Mouse (Mus musculus) kidney, postnatal 0 days (tissue): ENCODE measurements around the gene Olfr206. TPM values are rescaled to one million over a fixed set of nuclear protein-coding genes. Genes with fewer than 3 reads are reported as not detected.
"Not testable (repeated sequence)": the region's sequence is repeated elsewhere in the genome, so short reads cannot be mapped to it uniquely, and the experiment has no call there.

ENCODE experiments used
- ATAC-seq: fragments of 200-750 bp; cut with Nextera tagmentation; replicated peaks from 2 replicates; pipeline ENCODE4 v1.8.0; 2017; ENCODE audit warnings: low read depth, moderate number of reproducible peaks, moderate TSS enrichment, moderate library complexity; ENCODE audit not compliant: low FRiP score
- DNase-seq: peaks from one replicate; pipeline ENCODE4 v3.0.0-alpha.2; 2016; ENCODE audit warnings: low spot score
- H3K27ac ChIP-seq: fragments of 300-500 bp; sonication (generic); 2 replicates; pipeline ENCODE4 v1.5.1; 2014; ENCODE audit warnings: mild to moderate bottlenecking
- H3K27me3 ChIP-seq: fragments of 300-500 bp; sonication (generic); 2 replicates; pipeline ENCODE4 v1.6.1; 2014; ENCODE audit warnings: low read length, mixed read lengths; ENCODE audit not compliant: insufficient read depth
- H3K36me3 ChIP-seq: fragments of 300-500 bp; sonication (generic); 2 replicates; pipeline ENCODE4 v1.6.1; 2014; ENCODE audit warnings: low read length, mixed read lengths; ENCODE audit not compliant: insufficient read depth
- H3K4me1 ChIP-seq: fragments of 300-500 bp; sonication (generic); replicated peaks from 2 replicates; pipeline ENCODE4 v1.6.1; 2014; ENCODE audit warnings: antibody characterized with exemption, low read length, mixed read lengths; ENCODE audit not compliant: insufficient read depth
- H3K4me2 ChIP-seq: fragments of 300-500 bp; sonication (generic); 2 replicates; pipeline ENCODE4 v1.6.1; 2014; ENCODE audit warnings: mild to moderate bottlenecking, low read length, moderate library complexity, mixed read lengths
- H3K4me3 ChIP-seq: fragments of 300-500 bp; sonication (generic); replicated peaks from 2 replicates; pipeline ENCODE4 v1.5.1; 2014; ENCODE audit warnings: low read depth, low read length
- H3K9ac ChIP-seq: fragments of 300-500 bp; sonication (generic); 2 replicates; pipeline ENCODE4 v1.6.1; 2014; ENCODE audit warnings: low read depth, low read length
- H3K9me3 ChIP-seq: fragments of 300-500 bp; sonication (generic); replicated peaks from 2 replicates; pipeline ENCODE4 v1.6.1; 2016; ENCODE audit warnings: low read length, inconsistent platforms, mixed read lengths
- CTCF ChIP-seq: IDR thresholded peaks from 2 replicates; pipeline ENCODE4 v1.5.1; 2016; ENCODE audit warnings: antibody characterized with exemption, low read depth, mild to moderate bottlenecking, moderate library complexity
- whole genome bisulfite sequencing: fragments of 180-500 bp; shearing (Covaris S2); extraction: QIAGEN DNeasy Blood & Tissue Kit; methylation state at CpG from one replicate; pipeline ENCODE4 v1.1.7; 2014; 5-methylcytosine and 5-hydroxymethylcytosine counted together
- polyA plus RNA-seq: library from polyadenylated mRNA; unstranded; fragments of >200 nt; fragmentation: Nextera tagmentation; extraction: Ambion mirVana; gene quantifications from 2 replicates; pipeline ENCODE4 v1.2.1, GENCODE M21; 2015

Gene Olfr206
- polyA plus RNA-seq = not detected in 2 replicates

- no peak for ATAC-seq
- no peak within 1 kb of the TSS for H3K9ac ChIP-seq
- H3K4me2 ChIP-seq = no peak within 1 kb of the TSS
- no peak for DNase-seq
- no peak within 1 kb of the TSS for H3K4me3 ChIP-seq
- no peaks in the 10 kb centered on the region for H3K4me1 ChIP-seq
- H3K9me3 ChIP-seq = no peaks in the 10 kb centered on the region
- TF ChIP-seq CTCF = no peak
- no peak within 1 kb of the TSS for H3K27ac ChIP-seq
- no peaks in the 10 kb centered on the region for H3K27me3 ChIP-seq
- no peaks in the 10 kb centered on the region for H3K36me3 ChIP-seq
- WGBS = 75% methylated on average over 1 of the region's 1 CpGs
Observed at GRCm38 (mm10) chr16:59349146-59349545, at the start of gene Olfr206. Gene Olfr206 (minus strand): TSS chr16:59349246.

- Histone ChIP-seq H3K4me2 (no peak overlapping the region), H3K9me3 (no peaks in the 10 kb centered on the region), H3K36me3 (no peaks in the 10 kb centered on the region), H3K4me1 (no peaks in the 10 kb centered on the region), H3K27me3 (no peaks in the 10 kb centered on the region), H3K9ac (no peak overlapping the region), H3K27ac (no peak overlapping the region), H3K4me3 (no peak overlapping the region)
- TF ChIP-seq CTCF = no peak
- ATAC-seq (no peak), DNase-seq (no peak)
- WGBS = 71% methylated on average over 3 of the region's 3 CpGs
Observed at GRCm38 (mm10) chr16:59393300-59393699, 44.3 kb upstream of the Olfr206 start.

GRCm38 (mm10) chr16:59363893-59364292 lies 14.8 kb upstream of the Olfr206 start, which contains the start of gene Olfr209:
Gene Olfr209 (minus strand): TSS chr16:59363993.
- DNase-seq = no peak
- H3K36me3 ChIP-seq = no peaks in the 10 kb centered on the region
- no peak within 1 kb of the TSS for H3K27ac ChIP-seq
- TF ChIP-seq CTCF = no peak
- H3K4me3 ChIP-seq = no peak within 1 kb of the TSS
- H3K9ac ChIP-seq = no peak within 1 kb of the TSS
- H3K27me3 ChIP-seq = no peaks in the 10 kb centered on the region
- WGBS = 78% methylated on average over 2 of the region's 2 CpGs
- no peak for ATAC-seq
- H3K4me1 ChIP-seq = no peaks in the 10 kb centered on the region
- H3K4me2 ChIP-seq = no peak within 1 kb of the TSS
- H3K9me3 ChIP-seq = no peaks in the 10 kb centered on the region

- ATAC-seq (no peak), DNase-seq (no peak)
- H3K27ac ChIP-seq = no peak within 1 kb of the TSS
- H3K36me3 ChIP-seq = no peaks in the 10 kb centered on the region
- H3K9ac ChIP-seq = no peak within 1 kb of the TSS
- TF ChIP-seq CTCF = no peak
- no peak within 1 kb of the TSS for H3K4me2 ChIP-seq
- no peaks in the 10 kb centered on the region for H3K4me1 ChIP-seq
- H3K27me3 ChIP-seq = no peaks in the 10 kb centered on the region
- H3K4me3 ChIP-seq = no peak within 1 kb of the TSS
- no peaks in the 10 kb centered on the region for H3K9me3 ChIP-seq
Observed at GRCm38 (mm10) chr16:59331038-59331437, 18.0 kb downstream of the Olfr206 start, which contains the start of gene Olfr205. Gene Olfr205 (minus strand): TSS chr16:59331138.

GRCm38 (mm10) chr16:59323262-59323661 lies 25.8 kb downstream of the Olfr206 start:
- H3K27ac ChIP-seq, H3K4me1 ChIP-seq, H3K36me3 ChIP-seq, H3K9me3 ChIP-seq, DNase-seq, H3K9ac ChIP-seq, ATAC-seq, H3K4me2 ChIP-seq, H3K4me3 ChIP-seq, H3K27me3 ChIP-seq: not testable (repeated sequence)
- WGBS = 69% methylated on average over 1 of the region's 1 CpGs

- Histone ChIP-seq H3K9ac (no peak within 1 kb of the TSS), H3K27ac (no peak within 1 kb of the TSS), H3K36me3 (no peaks in the 10 kb centered on the region), H3K4me3 (no peak within 1 kb of the TSS), H3K4me2 (no peak within 1 kb of the TSS), H3K27me3 (no peaks in the 10 kb centered on the region), H3K9me3 (no peaks in the 10 kb centered on the region), H3K4me1 (no peaks in the 10 kb centered on the region)
- DNase-seq = no peak
- TF ChIP-seq CTCF = no peak
- ATAC-seq = no peak
Observed at GRCm38 (mm10) chr16:59318148-59318547, 30.9 kb downstream of the Olfr206 start, which contains the start of gene Olfr204. Gene Olfr204 (minus strand): TSS chr16:59318248.

- Histone ChIP-seq H3K4me1 (no peaks in the 10 kb centered on the region), H3K4me3 (no peak within 1 kb of the TSS), H3K9me3 (no peaks in the 10 kb centered on the region), H3K4me2 (no peak within 1 kb of the TSS), H3K9ac (no peak within 1 kb of the TSS), H3K27me3 (no peaks in the 10 kb centered on the region), H3K36me3 (no peaks in the 10 kb centered on the region), H3K27ac (no peak within 1 kb of the TSS)
- ATAC-seq (no peak), DNase-seq (no peak)
- 84% methylated on average over 2 of the region's 2 CpGs for WGBS
- no peak for TF ChIP-seq CTCF
Observed at GRCm38 (mm10) chr16:59298581-59298980, 50.5 kb downstream of the Olfr206 start, which contains the start of gene Olfr203. Gene Olfr203 (plus strand): TSS chr16:59298881.

Other genes starting within 250 kb of the Olfr206 start
- gene Olfr193, start 237.4 kb downstream of the Olfr206 start, polyA plus RNA-seq = not detected in 2 replicates
- not detected in 2 replicates for gene Olfr194, start 228.2 kb downstream of the Olfr206 start, polyA plus RNA-seq
- 0.24 and 0.34 TPM in 2 replicates for gene Olfr195, start 202.2 kb downstream of the Olfr206 start, polyA plus RNA-seq
- not detected in 2 replicates for gene Olfr196, start 178.8 kb downstream of the Olfr206 start, polyA plus RNA-seq
- gene Olfr198, start 145.7 kb downstream of the Olfr206 start, polyA plus RNA-seq = not detected in 2 replicates
- not detected in 2 replicates for gene Olfr199, start 129.5 kb downstream of the Olfr206 start, polyA plus RNA-seq
- gene Olfr201, start 76.6 kb downstream of the Olfr206 start, polyA plus RNA-seq = not detected in 2 replicates
- gene Olfr202, start 62.5 kb downstream of the Olfr206 start, polyA plus RNA-seq = not detected in 2 replicates
- gene Olfr203, start 50.4 kb downstream of the Olfr206 start, polyA plus RNA-seq = not detected in 2 replicates
- gene Olfr204, start 31.0 kb downstream of the Olfr206 start, polyA plus RNA-seq = not detected in 2 replicates
- gene Olfr205, start 18.1 kb downstream of the Olfr206 start, polyA plus RNA-seq = not detected in 2 replicates
- gene Olfr209, start 14.7 kb upstream of the Olfr206 start, polyA plus RNA-seq = not detected in 2 replicates
- not detected in 2 replicates for gene Gabrr3, start 58.1 kb upstream of the Olfr206 start, polyA plus RNA-seq
- gene Riox2, start 122.5 kb upstream of the Olfr206 start, polyA plus RNA-seq = 26.6 TPM in 2 replicates